Mouse (Mus musculus) frontal cortex, postnatal 36 days (tissue): ENCODE measurements around the gene Zfp119b.
"Not testable (repeated sequence)": the region's sequence is repeated elsewhere in the genome, so short reads cannot be mapped to it uniquely, and the experiment has no call there.

Source experiments
- DNase-seq, 2 experiments: peaks; one replicate each; pipeline ENCODE4 v3.0.0; 2022; ENCODE audit warnings: low spot score in 2 of 2

Gene Zfp119b

GRCm38 (mm10) chr17:55957726-55958583 is 8.7 kb upstream of the Zfp119b start:
- no peak for DNase-seq

- DNase-seq = peak; percentile 64 to 67
Observed at GRCm38 (mm10) chr17:55957168-55957567, 7.9 kb upstream of the Zfp119b start.

GRCm38 (mm10) chr17:55956591-55956990 is 7.3 kb upstream of the Zfp119b start:
- no peak for DNase-seq

- peak; percentile 75 to 77 for DNase-seq
Observed at GRCm38 (mm10) chr17:55956129-55956528, 6.8 kb upstream of the Zfp119b start.

GRCm38 (mm10) chr17:55954229-55954628 is 4.9 kb upstream of the Zfp119b start:
- no peak for DNase-seq

GRCm38 (mm10) chr17:55953751-55954150 is 4.5 kb upstream of the Zfp119b start:
- no peak for DNase-seq

- no peak for DNase-seq
Observed at GRCm38 (mm10) chr17:55952447-55953027, 3.2 kb upstream of the Zfp119b start, which contains the start of gene Ebi3. Gene Ebi3, plus strand, starts transcription at chr17:55952640.

GRCm38 (mm10) chr17:55952041-55952440 is 2.7 kb upstream of the Zfp119b start:
- DNase-seq = no peak

- no peak for DNase-seq
Observed at GRCm38 (mm10) chr17:55950601-55951000, 1.3 kb upstream of the Zfp119b start.

- no peak for DNase-seq
Observed at GRCm38 (mm10) chr17:55948647-55949046, 653 bp downstream of the Zfp119b start.

GRCm38 (mm10) chr17:55945696-55946095 is 3.6 kb downstream of the Zfp119b start:
- DNase-seq = no peak

- peak; percentile 94 to 96 for DNase-seq
Observed at GRCm38 (mm10) chr17:55944866-55945682, 4.2 kb downstream of the Zfp119b start.

GRCm38 (mm10) chr17:55944387-55944865 is 4.9 kb downstream of the Zfp119b start:
- not testable (repeated sequence) for DNase-seq

- DNase-seq = no peak
Observed at GRCm38 (mm10) chr17:55933191-55933590, 16.1 kb downstream of the Zfp119b start.

- no peak for DNase-seq
Observed at GRCm38 (mm10) chr17:55932635-55933034, 16.7 kb downstream of the Zfp119b start.

GRCm38 (mm10) chr17:55931553-55932502 is 17.5 kb downstream of the Zfp119b start:
- peak; percentile 55 to 56 for DNase-seq

- DNase-seq = no peak
Observed at GRCm38 (mm10) chr17:55906669-55907068, 42.6 kb downstream of the Zfp119b start.

GRCm38 (mm10) chr17:55904131-55904530 is 45.2 kb downstream of the Zfp119b start:
- DNase-seq = no peak

GRCm38 (mm10) chr17:55903687-55904086 is 45.6 kb downstream of the Zfp119b start:
- DNase-seq = no peak

GRCm38 (mm10) chr17:55903087-55903486 is 46.2 kb downstream of the Zfp119b start:
- no peak for DNase-seq

- not testable (repeated sequence) for DNase-seq
Observed at GRCm38 (mm10) chr17:55892406-55892955, 56.8 kb downstream of the Zfp119b start.
